Mouse (Mus musculus) gastrocnemius, postnatal 14 days (tissue): ENCODE data around the gene Carnmt1. TPM values are rescaled to one million over a fixed set of nuclear protein-coding genes. Genes with fewer than 3 reads are reported as not detected.

Source experiments
- DNase-seq: peaks from one replicate; pipeline ENCODE4 v3.0.0; 2021; ENCODE audit warnings: mixed read lengths
- intact Hi-C: fragments of 180-260 bp; cut with DNase I; formaldehyde crosslinking; loops from one replicate; pipeline ENCODE4 v1.15.1; 2025; ENCODE audit warnings: low total_unique reads
- long read RNA-seq, 2 experiments: library from polyadenylated mRNA; stranded (forward); transcript quantifications; one replicate each; pipeline ENCODE4 v2.0.0; 2021
- total RNA-seq, 2 experiments: library from RNA; stranded (reverse); gene quantifications; 2 replicates each; pipeline ENCODE4 v1.2.3; 2021

The Carnmt1 gene
- 10 to 100 TPM; 69.3 to 72.8 TPM for total RNA-seq
- long read RNA-seq, experiment 1, full-length matches to known transcripts: 103 of 135 reads
- long read RNA-seq, experiment 1, partial matches to known transcripts: 0 of 135 reads
- long read RNA-seq, experiment 1, other reads (novel, unspliced or antisense): 32 of 135 reads
- long read RNA-seq, experiment 2, full-length matches to known transcripts: 124 of 158 reads
- long read RNA-seq, experiment 2, partial matches to known transcripts: 3 of 158 reads
- long read RNA-seq, experiment 2, other reads (novel, unspliced or antisense): 31 of 158 reads

GRCm38 (mm10) chr19:18670608-18671007 lies at the start of gene Carnmt1:
TSS of gene Carnmt1 (plus strand) at chr19:18670764.
- intact Hi-C loops: no loop called here
- DNase-seq: peak; percentile 99

GRCm38 (mm10) chr19:18623894-18624293 lies 46.7 kb upstream of the Carnmt1 start:
- DNase-seq: no peak
- intact Hi-C loops: no loop called here

- DNase-seq: no peak
- intact Hi-C loops: no loop called here
Observed at GRCm38 (mm10) chr19:18629589-18629988, 41.0 kb upstream of the Carnmt1 start.

GRCm38 (mm10) chr19:18630221-18631119 lies 40.1 kb upstream of the Carnmt1 start:
- DNase-seq: peak; percentile 45
- intact Hi-C loops: no loop called here

GRCm38 (mm10) chr19:18631161-18631643 lies 39.4 kb upstream of the Carnmt1 start:
- intact Hi-C loops: no loop called here

GRCm38 (mm10) chr19:18631644-18632219 lies 38.8 kb upstream of the Carnmt1 start, which contains the start of the genes Ostf1 and Nmrk1:
TSS of gene Ostf1 (minus strand) at chr19:18631823.
TSS of gene Nmrk1 (plus strand) at chr19:18631950.
- intact Hi-C loops: no loop called here
- DNase-seq: peak; percentile 98

More at GRCm38 (mm10) chr19:18631161-18631643, 39.4 kb upstream of the Carnmt1 start:
- peak; percentile 79 for DNase-seq

GRCm38 (mm10) chr19:18632231-18633185 lies 38.1 kb upstream of the Carnmt1 start:
- intact Hi-C loops: no loop called here

GRCm38 (mm10) chr19:18637954-18638353 lies 32.6 kb upstream of the Carnmt1 start:
- DNase-seq: no peak
- intact Hi-C loops: no loop called here

More at GRCm38 (mm10) chr19:18632231-18633185, 38.1 kb upstream of the Carnmt1 start:
- DNase-seq: no peak

GRCm38 (mm10) chr19:18638949-18639348 lies 31.6 kb upstream of the Carnmt1 start:
- intact Hi-C loops: no loop called here
- no peak for DNase-seq

GRCm38 (mm10) chr19:18639552-18639951 lies 31.0 kb upstream of the Carnmt1 start:
- no peak for DNase-seq
- intact Hi-C loops: no loop called here

GRCm38 (mm10) chr19:18641001-18641400 lies 29.6 kb upstream of the Carnmt1 start:
- intact Hi-C loops: no loop called here
- DNase-seq: no peak

GRCm38 (mm10) chr19:18643411-18643810 lies 27.2 kb upstream of the Carnmt1 start:
- no peak for DNase-seq
- intact Hi-C loops: no loop called here

GRCm38 (mm10) chr19:18644084-18644483 lies 26.5 kb upstream of the Carnmt1 start:
- no peak for DNase-seq
- intact Hi-C loops: no loop called here

- no peak for DNase-seq
- intact Hi-C loops: no loop called here
Observed at GRCm38 (mm10) chr19:18646397-18646796, 24.2 kb upstream of the Carnmt1 start.

- DNase-seq: no peak
- intact Hi-C loops: no loop called here
Observed at GRCm38 (mm10) chr19:18646853-18647420, 23.6 kb upstream of the Carnmt1 start.

- DNase-seq: peak; percentile 28
- intact Hi-C loops: no loop called here
Observed at GRCm38 (mm10) chr19:18647775-18648557, 22.6 kb upstream of the Carnmt1 start.

GRCm38 (mm10) chr19:18648558-18648945 lies 22.0 kb upstream of the Carnmt1 start:
- intact Hi-C loops: no loop called here
- DNase-seq: no peak

- intact Hi-C loops: no loop called here
- no peak for DNase-seq
Observed at GRCm38 (mm10) chr19:18649955-18650354, 20.6 kb upstream of the Carnmt1 start.
